Mouse (Mus musculus) erythroblast, embryonic 14.5 days (primary cell): ENCODE measurements around the gene Zfp609. TPM values are rescaled to one million over a fixed set of nuclear protein-coding genes. Genes with fewer than 3 reads are reported as not detected.
"Not testable (repeated sequence)": the region's sequence is repeated elsewhere in the genome, so short reads cannot be mapped to it uniquely, and the experiment has no call there.

Experiments
- H3K27me3 ChIP-seq: 2 replicates; pipeline ENCODE4 v1.6.1; 2012; ENCODE audit warnings: inconsistent platforms; ENCODE audit not compliant: control insufficient read depth
- H3K36me3 ChIP-seq: 2 replicates; pipeline ENCODE4 v1.6.1; 2012; ENCODE audit warnings: mild to moderate bottlenecking, inconsistent platforms; ENCODE audit not compliant: control insufficient read depth
- H3K4me1 ChIP-seq: 2 replicates; pipeline ENCODE4 v1.6.1; 2012; ENCODE audit warnings: inconsistent platforms; ENCODE audit not compliant: control insufficient read depth
- H3K4me3 ChIP-seq: replicated peaks from 2 replicates; pipeline ENCODE3; 2012; ENCODE audit warnings: moderate library complexity, mild to moderate bottlenecking, inconsistent platforms
- H3K9me3 ChIP-seq: 2 replicates; pipeline ENCODE4 v1.6.1; 2012; ENCODE audit warnings: low read length, inconsistent platforms, mixed read lengths; ENCODE audit not compliant: control insufficient read depth
- GATA1 ChIP-seq: IDR thresholded peaks from 2 replicates; pipeline ENCODE4 v1.6.1; 2012; ENCODE audit warnings: low read length, inconsistent platforms, mixed read lengths
- TAL1 ChIP-seq: IDR thresholded peaks from 3 replicates; pipeline ENCODE4 v1.6.1; 2012; ENCODE audit warnings: low read length, inconsistent platforms, mixed read lengths
- polyA plus RNA-seq: library from polyadenylated mRNA; stranded (reverse); fragments of >175 nt; gene quantifications from 2 replicates; pipeline ENCODE4 v1.2.3, GENCODE M21; 2012

Gene Zfp609
- polyA plus RNA-seq, 1 experiment, result 0.53 TPM

- H3K4me3 ChIP-seq, result no peak overlapping the region
- no peak for TF ChIP-seq TAL1
- TF ChIP-seq GATA1, result no peak
- no peaks in the 10 kb centered on the region for H3K36me3 ChIP-seq
- no peaks in the 10 kb centered on the region for H3K9me3 ChIP-seq
- 0 out of 2 replicates have a peak, but pooled peaks cover 3% of the 10 kb centered on the region for H3K4me1 ChIP-seq
- H3K27me3 ChIP-seq, result no peaks in the 10 kb centered on the region
Observed at GRCm38 (mm10) chr9:65661493-65661892, 165.9 kb downstream of the Zfp609 start.

- no peak overlapping the region for H3K4me3 ChIP-seq
- H3K36me3 ChIP-seq, result no peaks in the 10 kb centered on the region
- 0 out of 2 replicates have a peak, but pooled peaks cover 2% of the 10 kb centered on the region for H3K4me1 ChIP-seq
- no peaks in the 10 kb centered on the region for H3K9me3 ChIP-seq
- no peak for TF ChIP-seq TAL1
- no peak for TF ChIP-seq GATA1
- H3K27me3 ChIP-seq, result no peaks in the 10 kb centered on the region
Observed at GRCm38 (mm10) chr9:65661029-65661428, 166.3 kb downstream of the Zfp609 start.

GRCm38 (mm10) chr9:65657218-65657617 is 170.1 kb downstream of the Zfp609 start:
- H3K4me1 ChIP-seq, result no peaks in the 10 kb centered on the region; the same call in 1 of the 2 replicates
- TF ChIP-seq TAL1 (no peak), GATA1 (no peak)
- no peaks in the 10 kb centered on the region for H3K27me3 ChIP-seq
- H3K4me3 ChIP-seq, result no peak overlapping the region
- no peaks in the 10 kb centered on the region for H3K36me3 ChIP-seq
- no peaks in the 10 kb centered on the region for H3K9me3 ChIP-seq

GRCm38 (mm10) chr9:65655540-65655939 is 171.8 kb downstream of the Zfp609 start:
- Histone ChIP-seq H3K4me3 (no peak overlapping the region), H3K9me3 (no peaks in the 10 kb centered on the region), H3K27me3 (no peaks in the 10 kb centered on the region), H3K4me1 (no peaks in the 10 kb centered on the region; the same call in 1 of the 2 replicates), H3K36me3 (no peaks in the 10 kb centered on the region)
- TF ChIP-seq TAL1 (no peak), GATA1 (no peak)

DNA sequence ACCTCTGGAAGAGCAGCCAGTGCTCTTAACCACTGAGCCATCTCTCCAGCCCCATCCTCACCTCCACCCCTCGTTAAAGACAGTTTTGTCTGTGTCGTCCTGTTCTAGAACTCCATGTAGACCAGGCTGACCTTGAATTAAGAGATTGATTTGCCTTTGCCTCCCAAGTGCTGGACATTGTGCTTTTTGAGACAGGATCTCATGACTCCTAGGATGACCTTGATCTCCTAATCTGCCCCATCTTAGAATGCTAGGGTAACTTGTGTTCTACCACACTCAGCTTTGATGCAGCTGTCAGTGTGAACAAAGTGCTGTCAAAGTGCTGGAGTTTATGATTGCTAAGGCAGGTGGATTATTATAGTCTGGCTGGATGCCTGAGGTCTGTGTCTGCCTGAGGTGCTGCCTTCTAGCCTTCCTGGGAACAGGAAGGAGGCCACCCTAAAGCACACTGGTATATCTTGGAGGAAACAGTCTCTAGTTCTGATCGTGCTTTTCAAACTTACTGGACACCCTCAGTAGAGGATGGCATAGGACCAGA is 172.6 kb downstream of the Zfp609 start:
- no peaks in the 10 kb centered on the region for H3K36me3 ChIP-seq
- no peak overlapping the region for H3K4me3 ChIP-seq
- no peaks in the 10 kb centered on the region for H3K9me3 ChIP-seq
- no peaks in the 10 kb centered on the region for H3K27me3 ChIP-seq
- TF ChIP-seq TAL1 (no peak), GATA1 (no peak)
- H3K4me1 ChIP-seq, result no peaks in the 10 kb centered on the region; the same call in 1 of the 2 replicates

DNA sequence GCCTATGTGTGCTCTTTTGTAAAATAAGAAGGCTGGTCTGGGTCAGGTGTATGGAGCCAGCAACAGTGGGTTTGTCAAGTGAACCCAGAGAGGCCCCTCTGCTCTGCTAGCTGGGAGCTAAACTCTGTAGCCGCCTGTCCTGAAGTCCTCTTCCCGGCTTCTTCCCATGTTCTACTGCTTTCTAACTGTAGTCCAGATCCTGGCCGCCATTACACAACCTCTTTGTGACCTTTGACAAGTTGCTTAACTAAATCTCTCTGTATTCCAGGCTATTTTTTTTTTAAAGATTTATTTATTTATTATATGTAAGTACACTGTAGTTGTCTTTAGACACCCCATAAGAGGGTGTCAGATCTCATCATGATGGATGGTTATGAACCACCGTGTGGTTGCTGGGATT is 173.6 kb downstream of the Zfp609 start:
- H3K4me1 ChIP-seq, result no peaks in the 10 kb centered on the region; the same call in 1 of the 2 replicates
- no peak overlapping the region for H3K4me3 ChIP-seq
- no peaks in the 10 kb centered on the region for H3K9me3 ChIP-seq
- H3K27me3 ChIP-seq, result no peaks in the 10 kb centered on the region
- H3K36me3 ChIP-seq, result no peaks in the 10 kb centered on the region
- TF ChIP-seq GATA1, result no peak
- no peak for TF ChIP-seq TAL1

DNA sequence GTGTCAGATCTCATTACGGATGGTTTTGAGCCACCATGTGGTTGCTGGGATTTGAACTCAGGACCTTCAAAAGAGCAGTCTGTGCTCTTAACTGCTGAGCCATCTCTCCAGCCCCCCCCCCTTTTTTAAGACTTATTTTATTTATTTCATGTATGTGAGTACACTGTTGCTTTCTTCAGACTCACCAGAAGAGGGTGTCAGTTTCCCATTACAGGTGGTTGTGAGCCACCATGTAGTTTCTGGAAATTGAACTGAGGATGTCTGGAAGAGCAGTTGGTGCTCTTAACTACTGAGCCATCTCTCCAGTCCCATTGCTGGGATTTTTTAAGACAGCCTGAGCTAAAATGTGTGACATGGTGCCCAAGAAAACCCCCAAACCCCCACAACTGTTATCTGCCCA is 175.4 kb downstream of the Zfp609 start:
- not testable (repeated sequence) for H3K36me3 ChIP-seq, H3K4me1 ChIP-seq

DNA sequence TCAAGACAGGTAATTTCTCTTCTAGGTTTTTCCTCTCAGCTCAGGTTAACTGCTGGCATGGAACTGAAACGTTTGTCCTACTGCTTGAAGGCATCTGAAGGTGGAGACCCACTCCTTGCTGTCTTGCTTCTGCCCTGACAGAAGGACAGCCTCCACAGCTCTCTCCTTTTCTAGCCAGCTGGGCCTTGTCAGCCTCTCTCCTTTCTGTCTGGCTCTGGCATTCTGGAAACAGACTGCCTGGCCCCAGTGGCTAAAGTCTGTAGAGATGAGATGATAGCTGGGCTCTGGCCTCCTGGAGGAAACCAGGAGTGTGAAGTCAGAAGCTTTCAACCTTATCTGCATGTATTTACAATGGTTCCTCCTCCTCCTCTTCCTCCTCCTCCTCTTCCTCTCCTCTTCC is 177.4 kb downstream of the Zfp609 start:
- TF ChIP-seq GATA1 (no peak), TAL1 (no peak)
- no peaks in the 10 kb centered on the region for H3K27me3 ChIP-seq
- H3K4me3 ChIP-seq, result no peak overlapping the region
- H3K9me3 ChIP-seq, result no peaks in the 10 kb centered on the region
- H3K36me3 ChIP-seq, result no peaks in the 10 kb centered on the region
- no peaks in the 10 kb centered on the region for H3K4me1 ChIP-seq

More for the DNA sequence above, 175.4 kb downstream of the Zfp609 start:
- H3K27me3 ChIP-seq, H3K4me3 ChIP-seq, H3K9me3 ChIP-seq: not testable (repeated sequence)

GRCm38 (mm10) chr9:65648730-65649129 is 178.6 kb downstream of the Zfp609 start:
- Histone ChIP-seq H3K27me3 (no peaks in the 10 kb centered on the region), H3K4me3 (no peak overlapping the region), H3K9me3 (no peaks in the 10 kb centered on the region), H3K4me1 (no peaks in the 10 kb centered on the region), H3K36me3 (no peaks in the 10 kb centered on the region)
- TF ChIP-seq TAL1 (no peak), GATA1 (no peak)

DNA sequence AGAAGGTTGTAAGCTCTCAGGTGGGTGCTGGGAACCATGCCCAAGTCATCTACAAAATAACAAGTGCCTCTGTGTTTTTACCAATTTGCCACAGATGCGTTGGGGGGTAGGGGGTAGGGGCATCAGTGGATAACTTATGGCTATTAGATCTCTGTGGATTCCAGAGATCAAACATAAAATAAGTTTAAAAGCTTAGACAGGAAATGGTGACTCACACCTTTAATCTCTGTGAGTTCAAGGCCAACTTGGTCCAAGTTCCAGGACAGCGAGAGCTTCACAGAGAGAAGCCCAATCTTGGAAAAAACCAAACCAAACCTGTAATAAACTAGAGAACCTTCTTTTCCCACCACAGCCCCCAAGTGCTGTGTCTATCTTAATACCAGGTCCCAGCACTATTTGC is 180.6 kb downstream of the Zfp609 start:
- H3K27me3 ChIP-seq, result peaks cover under 1% of the 10 kb centered on the region; the same call in 1 of the 2 replicates
- no peaks in the 10 kb centered on the region for H3K9me3 ChIP-seq
- no peak overlapping the region for H3K4me3 ChIP-seq
- no peaks in the 10 kb centered on the region for H3K4me1 ChIP-seq
- no peaks in the 10 kb centered on the region for H3K36me3 ChIP-seq
- TF ChIP-seq GATA1 (no peak), TAL1 (no peak)
